Mouse (Mus musculus) inflammation-experienced regulatory T-cells, adult 16 weeks (primary cell): Measurements from ENCODE around the gene Mal. TPM values are rescaled to one million over a fixed set of nuclear protein-coding genes. Genes with fewer than 3 reads are reported as not detected.

ENCODE experiments used
- polyA plus RNA-seq: library from polyadenylated mRNA; unstranded; fragments of 100-300 nt; shearing (Covaris generic); gene quantifications from one replicate; pipeline ENCODE4 v1.2.1, GENCODE M21; 2017

Mal gene
- polyA plus RNA-seq, result not detected

DNA sequence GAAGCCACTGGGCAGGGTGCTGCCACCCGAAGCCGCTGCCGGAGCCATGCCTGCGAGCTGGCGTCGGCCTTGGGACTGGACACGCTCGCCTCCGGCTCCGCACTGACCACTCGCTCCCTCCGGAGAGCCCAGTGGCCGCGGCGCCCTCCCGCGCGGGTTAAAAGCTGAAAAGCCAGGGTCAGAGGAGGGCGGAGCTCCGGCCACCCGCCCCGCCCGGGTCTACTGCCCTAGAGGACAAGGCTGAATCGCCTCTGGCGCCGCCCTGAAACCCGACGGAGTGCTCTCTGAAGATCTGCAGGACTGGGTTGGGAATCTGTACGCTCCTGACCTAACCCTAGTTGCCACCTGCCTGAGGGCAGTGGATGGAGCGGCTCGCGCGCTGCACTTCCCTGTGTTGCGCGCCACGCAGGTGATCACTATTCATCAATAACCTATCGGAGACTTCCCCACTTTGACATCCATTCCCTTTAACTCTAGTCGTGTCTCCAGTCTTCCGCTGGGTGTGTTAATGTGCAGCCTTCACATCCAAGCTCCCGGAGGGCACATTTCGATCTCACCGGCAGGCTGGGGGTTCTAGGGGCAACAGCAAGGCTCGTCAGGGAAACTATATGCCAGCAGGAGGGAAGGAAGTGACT is at the start of gene Mal:
TSS of gene Mal (minus strand) at position 610 of the 635 bp plus-strand sequence.

GRCm38 (mm10) chr2:127586694-127587513 is 69.6 kb downstream of the Mal start, which contains the start of the genes Zfp661 and Mrps5:
Gene Zfp661, minus strand, starts transcription at chr2:127587094.
Gene Mrps5, plus strand, starts transcription at chr2:127587222.

Other genes with a start within 250 kb of the Mal start
- 0.90 TPM for gene Gpat2, start 231.5 kb downstream of the Mal start, polyA plus RNA-seq
- 36.1 TPM for gene Fahd2a, start 212.1 kb downstream of the Mal start, polyA plus RNA-seq
- 0.60 TPM for gene Kcnip3, start 134.6 kb downstream of the Mal start, polyA plus RNA-seq
- not detected for gene Prom2, start 115.2 kb downstream of the Mal start, polyA plus RNA-seq
- 4.8 TPM for gene Zfp661, start 69.6 kb downstream of the Mal start, polyA plus RNA-seq
- gene Mrps5, start 69.5 kb downstream of the Mal start, polyA plus RNA-seq, result 145 TPM
- not detected for gene Mall, start 73.2 kb upstream of the Mal start, polyA plus RNA-seq
- 0.38 TPM for gene Nphp1, start 132.2 kb upstream of the Mal start, polyA plus RNA-seq
- gene Mtln, start 135.8 kb upstream of the Mal start, polyA plus RNA-seq, result 40.0 TPM
- 2.4 TPM for gene Bub1, start 175.2 kb upstream of the Mal start, polyA plus RNA-seq
- 0.85 TPM for gene Acoxl, start 182.2 kb upstream of the Mal start, polyA plus RNA-seq